Mouse (Mus musculus) limb, embryonic 15.5 days (tissue): ENCODE measurements around the gene Srarp. TPM values are rescaled to one million over a fixed set of nuclear protein-coding genes. Genes with fewer than 3 reads are reported as not detected.

Experiments
- ATAC-seq: fragments of 200-750 bp; cut with Nextera tagmentation; 2 replicates; pipeline ENCODE4 v1.8.0; 2017; ENCODE audit warnings: low read depth, moderate TSS enrichment; ENCODE audit not compliant: insufficient number of reproducible peaks, low FRiP score, low TSS enrichment
- H3K27ac ChIP-seq: fragments of 300-500 bp; sonication (generic); 2 replicates; pipeline ENCODE4 v1.5.1; 2015; ENCODE audit warnings: moderate library complexity, mild to moderate bottlenecking, inconsistent platforms
- H3K27me3 ChIP-seq: fragments of 300-500 bp; sonication (generic); 2 replicates; pipeline ENCODE4 v1.6.1; 2015; ENCODE audit warnings: inconsistent platforms
- H3K36me3 ChIP-seq: fragments of 300-500 bp; sonication (generic); 2 replicates; pipeline ENCODE4 v1.6.1; 2015; ENCODE audit warnings: inconsistent platforms
- H3K4me1 ChIP-seq: fragments of 300-500 bp; sonication (generic); 2 replicates; pipeline ENCODE4 v1.6.1; 2015; ENCODE audit warnings: inconsistent platforms
- H3K4me2 ChIP-seq: fragments of 300-500 bp; sonication (generic); 2 replicates; pipeline ENCODE4 v1.6.1; 2015; ENCODE audit warnings: mild to moderate bottlenecking, inconsistent platforms
- H3K4me3 ChIP-seq: fragments of 300-500 bp; sonication (generic); 2 replicates; pipeline ENCODE4 v1.5.1; 2015; ENCODE audit warnings: mild to moderate bottlenecking, inconsistent platforms
- H3K9ac ChIP-seq: fragments of 300-500 bp; sonication (generic); 2 replicates; pipeline ENCODE4 v1.6.1; 2015; ENCODE audit warnings: inconsistent platforms
- H3K9me3 ChIP-seq: fragments of 300-500 bp; sonication (generic); 2 replicates; pipeline ENCODE4 v1.6.1; 2016; ENCODE audit warnings: inconsistent platforms
- WGBS: fragments of 180-500 bp; shearing (Covaris S2); methylation state at CpG from one replicate; pipeline ENCODE4 v1.1.7; 2015; 5-methylcytosine and 5-hydroxymethylcytosine counted together
- polyA plus RNA-seq: library from polyadenylated mRNA; unstranded; fragments of >200 nt; fragmentation: Nextera tagmentation; extraction: Ambion mirVana; gene quantifications from 2 replicates; pipeline ENCODE4 v1.2.1, GENCODE M21; 2015

Gene Srarp
- polyA plus RNA-seq, 1 experiment from 2014 or later: not detected

DNA sequence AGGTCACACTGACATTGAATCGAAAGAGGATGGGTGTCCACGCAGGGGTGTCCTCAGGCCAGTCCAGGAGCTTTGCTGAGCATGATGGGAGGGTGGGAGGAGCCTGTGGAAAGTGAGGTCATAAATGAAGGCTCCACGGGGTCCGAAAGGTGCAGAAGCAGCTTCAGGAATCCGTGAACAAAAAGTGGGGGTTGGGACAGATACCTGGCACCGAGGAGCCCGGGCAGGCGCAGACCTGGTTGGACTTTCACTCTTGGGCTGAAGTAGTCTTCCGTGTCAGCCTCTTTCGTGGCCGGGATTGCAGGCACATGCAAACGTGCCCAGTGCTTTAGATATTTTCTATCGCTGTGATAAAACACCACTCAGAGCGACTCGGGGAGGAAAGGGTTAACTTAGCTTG lies 35.7 kb downstream of the Srarp start:
- no peak overlapping the region for H3K9ac ChIP-seq
- H3K9me3 ChIP-seq: no peaks in the 10 kb centered on the region
- no peaks in the 10 kb centered on the region for H3K36me3 ChIP-seq
- H3K27me3 ChIP-seq: no peaks in the 10 kb centered on the region
- WGBS: 79% methylated on average over 15 of the region's 15 CpGs
- ATAC-seq: no peak
- H3K27ac ChIP-seq: no peak overlapping the region
- no peak overlapping the region for H3K4me2 ChIP-seq
- no peak overlapping the region for H3K4me3 ChIP-seq
- peaks cover 19% of the 10 kb centered on the region; the same call in 1 of the 2 replicates for H3K4me1 ChIP-seq

- H3K4me2 ChIP-seq: no peak within 1 kb of the TSS
- H3K9ac ChIP-seq: no peak within 1 kb of the TSS
- 0 out of 2 replicates have a peak within 1 kb of the TSS, but pooled peaks have one; percentile 7 for H3K27ac ChIP-seq
- 45% methylated on average over 12 of the region's 12 CpGs for WGBS
- no peaks in the 10 kb centered on the region for H3K9me3 ChIP-seq
- H3K4me1 ChIP-seq: peaks cover 16% of the 10 kb centered on the region; the same call in 1 of the 2 replicates
- H3K36me3 ChIP-seq: no peaks in the 10 kb centered on the region
- H3K27me3 ChIP-seq: no peaks in the 10 kb centered on the region
- no peak within 1 kb of the TSS for H3K4me3 ChIP-seq
- ATAC-seq: no peak
Measured at GRCm38 (mm10) chr4:141398545-141398944, 37.4 kb downstream of the Srarp start, which contains the start of gene Clcnka. Gene Clcnka (minus strand): TSS chr4:141398724.

- H3K4me1 ChIP-seq: peaks cover 16% of the 10 kb centered on the region; the same call in 1 of the 2 replicates
- H3K4me2 ChIP-seq: no peak overlapping the region
- no peaks in the 10 kb centered on the region for H3K36me3 ChIP-seq
- no peaks in the 10 kb centered on the region for H3K27me3 ChIP-seq
- ATAC-seq: no peak
- H3K4me3 ChIP-seq: no peak overlapping the region
- 79% methylated on average over 12 of the region's 12 CpGs for WGBS
- H3K9me3 ChIP-seq: no peaks in the 10 kb centered on the region
- H3K27ac ChIP-seq: no peak overlapping the region
- no peak overlapping the region for H3K9ac ChIP-seq
Measured at GRCm38 (mm10) chr4:141397861-141398260, 38.0 kb downstream of the Srarp start.

DNA sequence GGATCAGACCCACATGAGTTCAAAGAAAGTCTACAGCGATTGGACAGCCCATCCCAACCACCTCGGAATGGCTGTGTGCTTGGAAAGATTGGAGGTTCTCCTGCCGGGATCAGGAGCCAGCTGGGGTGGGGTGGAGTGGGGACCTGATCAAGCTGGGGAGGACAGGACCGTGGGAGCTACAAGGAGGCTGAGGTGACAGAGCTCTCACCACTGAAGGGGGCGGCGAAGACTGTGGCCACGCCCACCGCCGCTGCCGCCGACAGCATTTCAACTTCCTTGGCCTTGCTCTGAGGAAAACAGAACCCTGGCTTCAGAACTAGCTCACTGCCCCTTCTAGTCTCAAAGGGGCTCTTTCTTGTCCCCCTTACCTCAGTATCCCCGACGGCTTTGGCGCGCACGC lies 41.2 kb downstream of the Srarp start:
- Histone ChIP-seq H3K27me3 (no peaks in the 10 kb centered on the region; the same call in 1 of the 2 replicates), H3K9ac (no peak overlapping the region), H3K4me3 (no peak overlapping the region), H3K4me2 (peak overlapping the region; percentile 22; the same call in 1 of the 2 replicates), H3K36me3 (no peaks in the 10 kb centered on the region), H3K4me1 (peaks cover 13% of the 10 kb centered on the region; the same call in 1 of the 2 replicates), H3K9me3 (no peaks in the 10 kb centered on the region), H3K27ac (no peak overlapping the region)
- WGBS: 15% methylated on average over 16 of the region's 16 CpGs
- ATAC-seq: no peak

- H3K27me3 ChIP-seq: no peaks in the 10 kb centered on the region; the same call in 1 of the 2 replicates
- no peaks in the 10 kb centered on the region for H3K36me3 ChIP-seq
- 75% methylated on average over 12 of the region's 12 CpGs for WGBS
- H3K9me3 ChIP-seq: no peaks in the 10 kb centered on the region
- no peak overlapping the region for H3K27ac ChIP-seq
- H3K4me2 ChIP-seq: no peak overlapping the region
- no peak for ATAC-seq
- 0 out of 2 replicates have a peak, but pooled peaks cover 4% of the 10 kb centered on the region for H3K4me1 ChIP-seq
- no peak overlapping the region for H3K4me3 ChIP-seq
- H3K9ac ChIP-seq: no peak overlapping the region
Measured at GRCm38 (mm10) chr4:141391293-141391692, 44.6 kb downstream of the Srarp start.

DNA sequence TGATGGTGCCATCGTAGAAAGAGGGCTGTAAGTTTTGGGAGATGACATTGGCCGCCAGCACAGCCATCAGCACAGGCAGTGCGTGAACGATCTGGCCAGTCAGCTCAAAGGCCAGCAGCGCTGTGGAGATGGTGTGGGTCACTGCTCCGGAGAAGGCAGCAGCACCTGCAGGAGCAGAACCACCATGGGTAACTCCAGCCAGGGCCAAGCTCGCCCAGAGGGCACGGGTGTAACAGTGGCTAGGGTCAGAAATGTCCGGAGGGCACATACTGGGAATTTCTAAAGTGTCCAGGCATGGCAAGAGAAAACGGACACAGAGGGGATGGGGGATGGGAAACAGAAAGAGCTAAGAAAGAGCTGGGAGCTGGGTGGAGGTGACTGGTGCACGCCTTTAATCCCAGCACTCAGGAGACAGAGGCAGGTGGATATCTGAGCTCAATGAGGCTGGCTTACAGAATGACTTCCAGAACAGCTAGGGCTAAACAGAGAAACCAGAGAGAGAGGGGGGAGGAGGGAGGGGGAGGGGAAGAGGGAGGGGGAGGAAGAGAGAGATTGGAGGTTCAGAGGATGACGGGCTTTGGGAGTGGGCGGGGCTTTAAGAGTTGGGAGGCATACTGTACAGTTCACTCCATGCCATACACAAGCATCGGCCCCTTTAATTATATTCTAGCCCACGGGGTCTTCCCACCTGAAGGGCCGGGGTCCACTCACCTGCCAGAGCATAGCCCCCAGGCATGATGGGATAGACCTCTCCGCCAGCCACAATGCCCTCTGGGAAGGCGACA lies 46.3 kb downstream of the Srarp start:
- ATAC-seq: no peak
- no peak overlapping the region for H3K4me2 ChIP-seq
- peaks cover 3% of the 10 kb centered on the region for H3K27me3 ChIP-seq
- H3K4me3 ChIP-seq: no peak overlapping the region
- no peaks in the 10 kb centered on the region for H3K9me3 ChIP-seq
- H3K9ac ChIP-seq: no peak overlapping the region
- no peaks in the 10 kb centered on the region for H3K36me3 ChIP-seq
- no peak overlapping the region for H3K27ac ChIP-seq
- WGBS: 64% methylated on average over 18 of the region's 18 CpGs
- peaks cover 4% of the 10 kb centered on the region; the same call in 1 of the 2 replicates for H3K4me1 ChIP-seq

DNA sequence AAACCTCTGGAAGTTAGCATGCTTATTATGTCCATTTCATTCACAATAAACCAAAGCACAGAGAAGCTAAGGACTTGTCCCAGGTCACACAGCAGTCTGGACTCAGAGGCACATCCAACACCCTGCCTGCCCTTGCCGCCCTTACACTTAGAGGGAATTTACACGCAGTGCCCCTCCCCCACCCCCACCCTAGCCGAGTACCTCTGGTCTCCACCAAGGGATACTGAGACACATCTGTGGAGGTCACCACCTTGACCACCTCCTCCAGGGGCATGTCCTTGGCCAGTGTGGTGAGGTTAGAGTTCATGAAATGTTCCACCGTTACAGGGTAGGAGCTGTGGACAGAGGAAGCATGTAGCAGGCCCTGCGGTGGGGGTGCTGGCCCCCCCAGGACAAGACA lies 48.0 kb downstream of the Srarp start:
- WGBS: 65% methylated on average over 5 of the region's 5 CpGs
- peaks cover 20% of the 10 kb centered on the region for H3K27me3 ChIP-seq

GRCm38 (mm10) chr4:141387093-141387784 lies 48.7 kb downstream of the Srarp start:
- Histone ChIP-seq H3K4me2 (no peak overlapping the region), H3K27ac (no peak overlapping the region), H3K4me3 (no peak overlapping the region), H3K9me3 (no peaks in the 10 kb centered on the region), H3K36me3 (no peaks in the 10 kb centered on the region), H3K27me3 (peaks cover 27% of the 10 kb centered on the region), H3K4me1 (peaks cover 11% of the 10 kb centered on the region), H3K9ac (no peak overlapping the region)
- no peak for ATAC-seq
- 18% methylated on average over 5 of the region's 5 CpGs for WGBS

More for the DNA sequence above, 48.0 kb downstream of the Srarp start:
- no peak for ATAC-seq
- Histone ChIP-seq H3K4me2 (no peak overlapping the region), H3K36me3 (no peaks in the 10 kb centered on the region), H3K4me1 (peaks cover 5% of the 10 kb centered on the region), H3K27ac (no peak overlapping the region), H3K4me3 (no peak overlapping the region), H3K9ac (no peak overlapping the region), H3K9me3 (no peaks in the 10 kb centered on the region)

GRCm38 (mm10) chr4:141386150-141386549 lies 49.8 kb downstream of the Srarp start:
- peaks cover 37% of the 10 kb centered on the region for H3K27me3 ChIP-seq
- ATAC-seq: no peak
- H3K9ac ChIP-seq: no peak overlapping the region
- H3K4me2 ChIP-seq: no peak overlapping the region
- no peak overlapping the region for H3K4me3 ChIP-seq
- peaks cover 16% of the 10 kb centered on the region for H3K4me1 ChIP-seq
- H3K9me3 ChIP-seq: no peaks in the 10 kb centered on the region
- H3K27ac ChIP-seq: no peak overlapping the region
- 68% methylated on average over 7 of the region's 7 CpGs for WGBS
- H3K36me3 ChIP-seq: no peaks in the 10 kb centered on the region

DNA sequence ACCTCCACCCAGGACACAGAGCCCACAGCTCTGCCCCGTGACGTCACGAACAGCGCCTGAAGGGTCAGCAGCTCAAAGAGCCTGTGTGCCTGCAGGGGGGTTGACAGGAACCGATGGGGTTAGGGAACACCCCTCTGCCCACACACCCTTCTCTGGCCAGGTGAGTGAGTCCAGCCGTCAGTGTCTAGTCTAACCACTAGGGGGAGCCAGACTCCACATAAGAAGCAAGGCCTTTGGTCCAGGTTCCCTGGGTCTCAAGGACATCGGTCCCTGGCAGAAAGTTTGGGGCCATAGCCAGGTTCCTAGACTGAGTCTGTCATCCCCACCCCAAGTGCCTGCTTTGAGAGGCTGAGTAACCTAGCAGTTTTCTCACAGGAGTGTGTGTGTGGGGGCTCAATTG lies 50.6 kb downstream of the Srarp start:
- Histone ChIP-seq H3K4me1 (peaks cover 16% of the 10 kb centered on the region), H3K36me3 (no peaks in the 10 kb centered on the region), H3K9ac (no peak overlapping the region), H3K4me3 (no peak overlapping the region), H3K27me3 (peaks cover 46% of the 10 kb centered on the region), H3K9me3 (no peaks in the 10 kb centered on the region), H3K4me2 (no peak overlapping the region), H3K27ac (no peak overlapping the region)
- 0% methylated on average over 7 of the region's 7 CpGs for WGBS
- no peak for ATAC-seq
